Mouse (Mus musculus): ENCODE measurements around the gene Cox14.

DNA sequence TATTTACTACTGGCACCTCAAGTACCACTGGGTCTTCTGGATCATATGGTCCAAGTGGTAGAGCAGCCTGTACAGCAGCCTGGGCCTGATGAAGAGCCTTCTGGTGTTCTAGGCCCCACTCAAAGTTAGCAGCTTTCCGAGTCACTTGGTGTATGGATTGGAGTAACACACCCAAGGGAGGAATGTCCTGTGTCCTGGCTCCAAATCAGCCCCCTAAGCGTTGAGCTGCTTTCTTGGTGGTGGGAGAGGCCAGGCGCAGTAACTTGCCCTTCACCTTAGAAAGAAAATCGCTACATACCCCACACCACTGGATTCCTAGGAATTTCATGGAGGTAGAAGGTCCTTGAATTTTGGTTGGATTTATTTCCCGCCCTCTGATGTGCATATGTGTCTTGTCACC is 41.3 kb upstream of the Cox14 start:
- TF ChIP-seq CTCF (IDR thresholded peaks at IDR 0.05; ENCODE audit: low read depth) (no peak), EP300 (optimal IDR thresholded peaks at IDR 0.05) (no peak)

All from stomach, postnatal 0 days (tissue).